Mouse (Mus musculus): ENCODE data around the gene Stra8. TPM values are rescaled to one million over a fixed set of nuclear protein-coding genes. Genes with fewer than 3 reads are reported as not detected.
A peak's percentile ranks its signal among the peaks of the same experiment; 100 is the strongest.

The Stra8 gene
- polyA plus RNA-seq, 1 experiment from 2014 or later = not detected

DNA sequence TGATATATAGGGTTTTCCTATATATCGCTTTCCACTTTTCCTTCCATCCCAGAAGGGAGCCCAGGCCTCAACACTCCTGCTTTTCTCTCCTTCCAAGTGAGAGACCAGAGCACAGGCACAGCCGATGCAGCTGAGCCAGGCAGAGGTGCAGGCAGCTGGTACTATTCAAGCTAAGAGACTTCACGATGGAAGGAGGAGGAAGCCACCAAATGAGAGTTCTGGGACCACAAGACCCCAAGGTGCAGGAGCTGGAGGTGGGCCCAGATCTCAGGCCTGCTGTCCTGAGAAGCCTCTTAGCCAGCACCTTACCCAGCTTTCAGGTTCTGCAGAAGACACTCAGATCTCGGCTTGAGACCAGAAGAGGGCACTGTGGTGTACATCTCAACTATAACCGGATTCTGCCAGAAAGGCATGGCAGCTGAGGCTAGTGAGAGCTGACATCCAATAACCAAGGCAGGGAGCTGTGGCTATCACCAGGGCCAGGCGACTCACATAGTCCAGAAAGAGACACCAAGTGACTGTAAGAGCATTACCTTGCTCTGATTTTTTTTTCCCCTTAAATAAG, 40.0 kb upstream of the Stra8 start:
- Histone ChIP-seq H3K27ac (no peak overlapping the region), H3K36me3 (peaks cover 50% of the 10 kb centered on the region), H3K27me3 (no peaks in the 10 kb centered on the region), H3K9ac (no peak overlapping the region), H3K4me1 (peaks cover 29% of the 10 kb centered on the region), H3K4me2 (no peak overlapping the region), H3K4me3 (replicated peaks) (no peak overlapping the region), H3K9me3 (replicated peaks) (no peaks in the 10 kb centered on the region)
- ATAC-seq (replicated peaks; ENCODE audit: low FRiP score) = no peak
- WGBS = 52% methylated on average over 6 of the region's 6 CpGs

DNA sequence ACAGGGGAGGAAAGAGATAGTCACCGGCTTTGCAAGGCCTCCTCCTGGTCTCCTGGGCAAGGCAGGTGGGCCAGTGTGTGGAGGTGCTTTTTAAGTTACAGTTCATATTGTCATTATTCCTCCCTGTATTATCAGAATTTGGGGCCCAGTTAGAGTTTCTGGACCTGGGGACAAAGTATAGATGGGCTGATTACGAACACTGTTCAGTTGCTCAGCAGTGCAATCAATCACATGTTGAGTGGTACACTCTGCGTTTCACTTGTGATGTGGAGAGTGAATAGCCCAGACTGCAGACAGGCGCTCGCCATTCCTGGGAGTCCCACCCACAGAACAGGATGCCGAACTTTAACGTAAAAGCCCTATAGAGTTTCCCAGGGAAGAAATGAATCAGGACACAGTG, 35.2 kb upstream of the Stra8 start:
- Histone ChIP-seq H3K27me3 (no peaks in the 10 kb centered on the region), H3K27ac (no peak overlapping the region), H3K9ac (no peak overlapping the region), H3K4me1 (peaks cover 14% of the 10 kb centered on the region), H3K4me2 (no peak overlapping the region), H3K9me3 (replicated peaks) (no peaks in the 10 kb centered on the region), H3K36me3 (peaks cover 73% of the 10 kb centered on the region), H3K4me3 (replicated peaks) (no peak overlapping the region)
- WGBS = 85% methylated on average over 7 of the region's 7 CpGs
- ATAC-seq (replicated peaks; ENCODE audit: low FRiP score) = no peak

DNA sequence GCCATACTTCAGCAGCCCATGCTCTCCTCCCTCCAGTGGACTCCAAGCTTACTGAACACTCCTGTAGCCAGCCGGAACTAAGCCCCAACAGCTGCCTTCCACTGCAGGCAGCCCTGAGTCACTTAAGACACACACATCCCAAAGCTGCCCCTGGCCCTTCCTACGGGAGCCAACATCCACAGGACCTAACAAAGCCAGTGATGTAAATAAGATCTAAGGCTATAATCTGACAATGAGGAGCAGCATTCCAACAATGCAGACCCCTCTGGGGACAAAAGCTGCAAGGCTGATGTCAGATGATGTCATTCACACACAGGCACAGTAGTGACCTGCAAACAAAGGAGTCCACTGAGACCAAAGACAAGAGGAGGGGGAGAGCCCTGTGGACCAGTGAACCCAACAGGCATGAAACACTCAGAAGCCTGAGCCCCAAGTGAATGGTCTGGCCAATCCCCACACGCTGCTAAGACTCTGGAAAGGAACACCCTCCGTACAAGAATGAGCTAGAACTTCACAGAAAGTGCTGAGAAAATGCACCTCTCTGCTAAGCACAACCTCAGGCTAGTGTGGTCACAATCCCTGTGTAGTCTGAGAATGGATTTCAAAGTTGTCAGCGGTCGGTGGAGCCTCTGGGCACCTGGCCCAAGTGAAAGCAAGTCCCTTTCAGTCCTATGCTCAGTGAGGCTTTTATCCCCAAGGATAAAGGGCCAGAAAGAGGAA, 32.7 kb upstream of the Stra8 start:
- no peaks in the 10 kb centered on the region for H3K9me3 ChIP-seq (replicated peaks)
- no peak overlapping the region for H3K27ac ChIP-seq
- H3K9ac ChIP-seq = no peak overlapping the region
- no peak for ATAC-seq (replicated peaks; ENCODE audit: low FRiP score)
- no peak overlapping the region for H3K4me2 ChIP-seq
- peaks cover 14% of the 10 kb centered on the region for H3K4me1 ChIP-seq
- 77% methylated on average over 6 of the region's 6 CpGs for WGBS
- H3K4me3 ChIP-seq (replicated peaks) = no peak overlapping the region
- H3K27me3 ChIP-seq = no peaks in the 10 kb centered on the region
- H3K36me3 ChIP-seq = peaks cover 76% of the 10 kb centered on the region

DNA sequence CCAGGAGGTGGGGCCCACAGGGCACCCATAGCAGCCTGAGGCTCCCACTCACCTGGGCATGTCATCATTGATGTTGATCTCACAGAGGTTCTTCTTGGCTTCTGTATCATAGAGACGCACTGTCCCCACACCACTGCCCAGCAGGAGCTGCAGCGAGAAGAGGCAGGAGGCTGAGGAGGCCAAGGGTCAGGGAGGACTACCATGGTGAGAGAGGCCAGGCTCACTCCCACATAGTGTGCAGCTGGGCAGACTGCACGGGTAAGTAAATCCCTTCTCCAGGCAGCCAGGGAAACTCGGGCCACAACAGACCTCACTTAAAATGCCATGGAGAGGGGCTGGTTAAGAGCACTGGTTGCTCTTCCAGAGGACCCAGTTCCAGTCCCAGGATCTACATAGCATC, 30.8 kb upstream of the Stra8 start:
- Histone ChIP-seq H3K4me3 (replicated peaks) (no peak overlapping the region), H3K36me3 (peaks cover 77% of the 10 kb centered on the region), H3K4me1 (peaks cover 14% of the 10 kb centered on the region), H3K27me3 (no peaks in the 10 kb centered on the region), H3K9me3 (replicated peaks) (no peaks in the 10 kb centered on the region), H3K27ac (0 out of 2 replicates have a peak overlapping the region, but pooled peaks have one; percentile 61), H3K4me2 (no peak overlapping the region), H3K9ac (no peak overlapping the region)
- peak; percentile 76 for ATAC-seq (replicated peaks; ENCODE audit: low FRiP score)
- WGBS = 39% methylated on average over 4 of the region's 4 CpGs

DNA sequence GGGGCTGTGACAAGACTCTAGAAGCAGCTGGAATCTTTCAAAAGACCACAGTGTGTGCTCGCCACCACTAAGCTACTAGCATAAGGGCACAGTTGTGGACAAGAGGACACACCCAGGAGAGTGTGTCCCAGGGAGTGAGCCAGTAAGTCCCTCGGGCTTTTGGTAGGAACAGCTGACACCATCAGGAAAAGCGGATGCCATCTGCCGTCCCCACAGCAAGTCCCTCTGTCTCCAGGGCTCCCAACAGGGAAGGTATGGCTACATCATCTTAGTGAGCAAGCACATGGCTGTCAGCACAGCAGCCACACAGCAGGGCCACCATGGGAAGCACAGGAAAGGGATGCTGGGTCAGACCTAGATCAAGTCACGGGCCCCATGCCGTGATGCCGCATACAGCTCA, 24.4 kb upstream of the Stra8 start:
- H3K4me3 ChIP-seq (replicated peaks) = no peak overlapping the region
- H3K27me3 ChIP-seq = no peaks in the 10 kb centered on the region
- no peak overlapping the region for H3K4me2 ChIP-seq
- no peaks in the 10 kb centered on the region for H3K9me3 ChIP-seq (replicated peaks)
- WGBS = 85% methylated on average over 7 of the region's 7 CpGs
- no peaks in the 10 kb centered on the region for H3K4me1 ChIP-seq
- no peak for ATAC-seq (replicated peaks; ENCODE audit: low FRiP score)
- H3K9ac ChIP-seq = no peak overlapping the region
- H3K36me3 ChIP-seq = peaks cover 86% of the 10 kb centered on the region
- H3K27ac ChIP-seq = no peak overlapping the region

DNA sequence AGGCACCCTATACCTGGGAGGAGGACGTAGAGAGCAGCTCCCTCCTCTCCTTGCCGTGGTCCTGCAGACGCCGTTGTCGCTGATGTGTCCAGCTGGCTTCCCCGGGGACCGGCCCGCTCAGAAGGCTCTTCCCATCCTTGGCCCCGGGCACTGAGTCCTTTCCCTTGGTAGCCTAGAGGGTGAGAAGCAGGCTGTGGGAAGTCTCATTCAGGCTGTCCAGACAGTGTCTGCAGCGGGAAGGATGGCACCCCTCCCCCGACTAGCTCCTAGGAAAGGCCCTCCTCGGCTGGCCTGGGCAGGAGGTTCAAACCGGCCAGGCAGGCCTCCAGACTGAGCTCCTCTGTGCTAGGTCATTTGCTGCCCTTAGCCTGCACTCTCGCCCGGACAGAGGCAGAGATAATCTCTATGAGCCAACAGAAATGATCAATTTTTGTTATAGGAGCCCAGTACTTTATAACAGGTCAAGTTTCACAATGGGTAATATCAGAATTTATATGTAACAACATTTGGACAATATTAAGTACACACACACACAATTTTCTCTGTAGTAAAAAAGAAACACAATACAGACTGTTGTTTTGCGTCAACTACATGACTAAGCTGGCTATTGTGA, 23.7 kb upstream of the Stra8 start:
- Histone ChIP-seq H3K9me3 (replicated peaks) (no peaks in the 10 kb centered on the region), H3K4me2 (no peak overlapping the region), H3K4me1 (no peaks in the 10 kb centered on the region), H3K27ac (no peak overlapping the region), H3K9ac (no peak overlapping the region), H3K36me3 (peaks cover 86% of the 10 kb centered on the region), H3K27me3 (no peaks in the 10 kb centered on the region), H3K4me3 (replicated peaks) (no peak overlapping the region)
- ATAC-seq (replicated peaks; ENCODE audit: low FRiP score) = no peak
- WGBS = 55% methylated on average over 16 of the region's 16 CpGs

DNA sequence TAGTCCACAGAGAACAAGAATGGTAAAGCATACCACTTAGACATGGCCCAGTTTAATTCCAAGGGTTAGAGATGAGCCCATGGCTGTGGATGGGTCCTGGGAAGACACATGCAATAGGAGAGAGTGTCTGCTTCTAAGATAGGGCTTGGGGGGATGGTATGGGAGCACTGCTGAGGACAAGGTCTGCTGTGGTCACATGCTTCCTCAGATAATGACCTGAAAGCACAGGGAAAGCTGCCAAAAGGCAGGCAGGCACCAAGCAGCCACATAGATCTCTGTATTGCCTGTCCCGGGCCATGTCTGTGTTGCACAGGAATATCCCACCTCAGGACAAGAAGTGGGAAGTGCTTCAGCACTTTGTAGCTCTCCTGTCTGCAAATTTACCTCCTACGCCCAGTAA, 20.8 kb upstream of the Stra8 start:
- H3K9me3 ChIP-seq (replicated peaks) = no peaks in the 10 kb centered on the region
- H3K36me3 ChIP-seq = peaks cover 82% of the 10 kb centered on the region
- no peak for ATAC-seq (replicated peaks; ENCODE audit: low FRiP score)
- WGBS = 83% methylated on average over 2 of the region's 2 CpGs
- H3K27me3 ChIP-seq = no peaks in the 10 kb centered on the region
- no peak overlapping the region for H3K4me2 ChIP-seq
- H3K4me1 ChIP-seq = peaks cover 13% of the 10 kb centered on the region
- no peak overlapping the region for H3K4me3 ChIP-seq (replicated peaks)
- no peak overlapping the region for H3K9ac ChIP-seq
- no peak overlapping the region for H3K27ac ChIP-seq

DNA sequence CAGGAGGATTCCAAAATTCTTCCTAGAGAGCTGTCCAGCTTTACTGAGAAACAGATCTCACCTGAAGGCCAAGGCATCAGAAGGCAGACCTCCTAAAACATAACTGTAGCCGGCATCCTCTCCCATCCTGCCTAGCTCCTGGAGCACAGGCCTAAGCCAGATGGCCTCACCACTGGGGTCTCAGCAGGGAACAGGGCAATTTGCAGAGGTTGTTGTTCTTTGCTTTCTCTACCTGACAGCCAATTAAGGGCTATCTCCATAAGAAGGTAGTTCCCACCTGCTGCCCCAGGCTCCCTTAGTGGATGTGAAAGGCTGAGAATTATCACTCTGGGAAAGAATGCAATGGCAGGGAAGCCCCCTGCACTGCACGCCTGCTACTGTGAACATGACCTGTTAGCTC, 19.0 kb upstream of the Stra8 start:
- H3K27ac ChIP-seq = no peak overlapping the region
- H3K4me3 ChIP-seq (replicated peaks) = no peak overlapping the region
- no peak overlapping the region for H3K4me2 ChIP-seq
- no peak overlapping the region for H3K9ac ChIP-seq
- WGBS = 74% methylated on average over 2 of the region's 2 CpGs
- peaks cover 82% of the 10 kb centered on the region for H3K36me3 ChIP-seq
- ATAC-seq (replicated peaks; ENCODE audit: low FRiP score) = no peak
- H3K27me3 ChIP-seq = no peaks in the 10 kb centered on the region
- H3K4me1 ChIP-seq = peaks cover 17% of the 10 kb centered on the region
- H3K9me3 ChIP-seq (replicated peaks) = no peaks in the 10 kb centered on the region

DNA sequence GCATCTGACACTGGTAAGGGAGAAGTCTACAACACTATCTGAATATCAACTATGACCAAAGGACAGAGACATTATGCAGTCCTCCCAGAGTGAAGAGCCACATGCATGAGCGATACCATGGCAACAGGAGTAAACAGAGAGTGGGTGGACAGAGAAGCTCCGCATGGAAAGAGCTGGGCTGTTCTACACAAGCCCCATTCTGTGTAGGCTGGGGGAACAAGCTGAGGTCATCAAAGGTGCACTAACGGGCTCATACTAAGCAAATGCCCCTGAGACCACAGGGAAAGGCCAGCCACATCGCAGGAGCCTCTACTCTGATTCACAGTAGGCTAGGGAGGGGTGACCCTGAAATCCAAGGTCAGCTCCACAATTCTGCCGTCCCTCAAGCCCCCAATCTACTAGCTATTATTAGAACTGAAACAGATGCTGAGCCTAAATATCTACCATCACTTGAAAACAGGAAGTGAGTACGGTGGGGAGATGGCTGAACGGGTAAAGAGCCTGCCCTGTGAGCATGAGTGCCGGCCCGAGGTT, 18.0 kb upstream of the Stra8 start:
- H3K27ac ChIP-seq = no peak overlapping the region
- WGBS = 69% methylated on average over 9 of the region's 9 CpGs
- H3K27me3 ChIP-seq = no peaks in the 10 kb centered on the region
- H3K4me3 ChIP-seq (replicated peaks) = no peak overlapping the region
- peaks cover 90% of the 10 kb centered on the region for H3K36me3 ChIP-seq
- H3K4me2 ChIP-seq = no peak overlapping the region
- no peak overlapping the region for H3K9ac ChIP-seq
- H3K9me3 ChIP-seq (replicated peaks) = no peaks in the 10 kb centered on the region
- ATAC-seq (replicated peaks; ENCODE audit: low FRiP score) = no peak; the same call in 1 of the 2 replicates
- H3K4me1 ChIP-seq = peaks cover 22% of the 10 kb centered on the region

DNA sequence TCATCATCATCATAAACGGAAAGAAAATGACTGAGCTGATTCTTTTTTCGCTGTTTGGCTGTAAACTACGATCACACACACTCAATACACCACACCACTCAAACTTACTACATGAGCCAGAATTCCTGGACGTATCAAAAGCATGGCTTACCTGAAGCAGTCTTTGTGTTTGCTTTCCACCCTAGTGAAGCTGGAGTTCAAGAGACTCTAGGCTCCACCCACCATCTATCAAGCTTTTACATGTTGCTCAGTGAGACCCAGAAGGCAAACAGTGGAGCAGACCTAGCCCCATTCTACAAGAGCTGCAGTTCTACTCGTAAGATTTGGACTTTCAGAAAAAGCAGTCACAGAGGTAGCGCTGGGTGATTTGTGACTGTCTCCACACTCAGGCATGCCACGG, 17.4 kb upstream of the Stra8 start:
- Histone ChIP-seq H3K27me3 (no peaks in the 10 kb centered on the region), H3K27ac (no peak overlapping the region), H3K9ac (no peak overlapping the region), H3K9me3 (replicated peaks) (no peaks in the 10 kb centered on the region), H3K36me3 (peaks cover 90% of the 10 kb centered on the region), H3K4me1 (peaks cover 25% of the 10 kb centered on the region), H3K4me3 (replicated peaks) (no peak overlapping the region), H3K4me2 (no peak overlapping the region)
- ATAC-seq (replicated peaks; ENCODE audit: low FRiP score) = no peak
- 76% methylated on average over 7 of the region's 7 CpGs for WGBS

DNA sequence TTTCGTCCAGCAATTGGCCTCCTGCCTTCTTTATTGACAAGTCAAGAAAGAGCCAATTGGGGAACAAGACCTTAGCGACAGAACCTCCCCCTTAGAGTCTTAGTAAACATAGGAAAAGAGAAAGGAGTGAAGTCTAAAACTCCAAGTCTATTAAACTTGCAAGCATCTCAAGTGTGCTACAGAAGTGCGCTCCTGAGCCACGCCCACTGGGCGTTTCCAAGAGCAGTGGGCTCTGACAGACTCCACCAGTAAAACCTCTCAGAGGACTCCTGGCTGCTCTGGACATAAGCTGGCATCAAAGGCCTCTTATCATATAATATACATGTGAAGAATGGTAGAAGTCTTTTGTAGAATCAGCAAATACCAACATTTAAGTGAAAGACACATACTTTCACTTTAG, 16.5 kb upstream of the Stra8 start:
- no peaks in the 10 kb centered on the region for H3K9me3 ChIP-seq (replicated peaks)
- no peak overlapping the region for H3K4me3 ChIP-seq (replicated peaks)
- no peak overlapping the region for H3K27ac ChIP-seq
- WGBS = 76% methylated on average over 5 of the region's 5 CpGs
- H3K4me2 ChIP-seq = no peak overlapping the region
- peaks cover 88% of the 10 kb centered on the region for H3K36me3 ChIP-seq
- H3K4me1 ChIP-seq = peaks cover 26% of the 10 kb centered on the region
- H3K9ac ChIP-seq = no peak overlapping the region
- H3K27me3 ChIP-seq = no peaks in the 10 kb centered on the region
- ATAC-seq (replicated peaks; ENCODE audit: low FRiP score) = no peak

DNA sequence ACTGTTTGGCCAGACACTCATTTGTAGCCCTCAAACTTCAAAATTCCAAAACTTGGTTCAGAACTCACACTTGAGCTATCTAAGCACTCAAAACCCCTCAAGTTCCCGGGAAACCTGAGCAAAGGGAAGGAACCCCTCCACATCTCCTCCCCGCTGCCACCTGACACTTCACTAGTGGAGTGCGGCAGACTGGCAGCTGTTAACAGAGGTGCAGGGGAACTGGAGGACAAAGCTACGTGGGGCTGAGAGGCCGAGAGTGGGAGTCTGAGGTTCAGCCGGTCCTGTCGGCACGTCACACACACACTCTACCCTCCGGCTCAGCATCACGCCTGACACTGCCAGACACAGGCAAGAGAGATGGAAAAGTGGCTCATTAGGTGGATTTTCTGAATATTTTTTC, 16.1 kb upstream of the Stra8 start:
- ATAC-seq (replicated peaks; ENCODE audit: low FRiP score) = no peak
- Histone ChIP-seq H3K4me2 (no peak overlapping the region), H3K27ac (peak overlapping the region; percentile 41; the same call in 1 of the 2 replicates)

More for the DNA sequence above, 16.1 kb upstream of the Stra8 start:
- peaks cover 87% of the 10 kb centered on the region for H3K36me3 ChIP-seq
- WGBS = 49% methylated on average over 10 of the region's 10 CpGs
- H3K4me1 ChIP-seq = peaks cover 26% of the 10 kb centered on the region
- H3K4me3 ChIP-seq (replicated peaks) = no peak overlapping the region
- no peaks in the 10 kb centered on the region for H3K9me3 ChIP-seq (replicated peaks)
- no peaks in the 10 kb centered on the region for H3K27me3 ChIP-seq
- no peak overlapping the region for H3K9ac ChIP-seq

All from kidney, embryonic 15.5 days (tissue).